Mouse (Mus musculus) MEL (cell line): ENCODE results near the gene Tnfaip2. TPM values are rescaled to one million over a fixed set of nuclear protein-coding genes. Genes with fewer than 3 reads are reported as not detected.

ENCODE experiments used
- DNase-seq: peaks from one replicate; pipeline ENCODE4 v3.0.0; 2011; ENCODE audit warnings: low read depth, low spot score
- H3K27ac ChIP-seq: 2 replicates; pipeline ENCODE4 v1.5.1; 2012; ENCODE audit warnings: low read depth, mild to moderate bottlenecking, control low read depth, low read length, moderate library complexity; ENCODE audit not compliant: control insufficient read depth
- H3K27me3 ChIP-seq, 2 experiments: fragments of 150-350 bp in 1 of 2; sonication (generic) in 1 of 2; 2 replicates each; pipeline ENCODE4 v1.6.1; 2012; ENCODE audit warnings: low read length in 2 of 2, mild to moderate bottlenecking in 2 of 2, improper control_type of control experiment in 1 of 2, moderate library complexity in 1 of 2; ENCODE audit not compliant: insufficient read depth in 2 of 2, control insufficient read depth in 1 of 2
- H3K36me3 ChIP-seq, 2 experiments: 2 replicates each; pipeline ENCODE4 v1.6.1; 2012 to 2014; ENCODE audit warnings: low read length in 2 of 2, improper control_type of control experiment in 1 of 2, inconsistent platforms in 1 of 2, mild to moderate bottlenecking in 1 of 2; ENCODE audit not compliant: insufficient read depth in 2 of 2, control insufficient read depth in 1 of 2
- H3K4me1 ChIP-seq, 2 experiments: fragments of 150-350 bp in 1 of 2; sonication (generic) in 1 of 2; 2 replicates each; pipeline ENCODE4 v1.6.1; 2012; ENCODE audit warnings: low read length in 2 of 2, improper control_type of control experiment in 1 of 2, mild to moderate bottlenecking in 1 of 2; ENCODE audit not compliant: insufficient read depth in 2 of 2, control insufficient read depth in 1 of 2
- H3K4me3 ChIP-seq, 2 experiments: fragments of 150-350 bp in 1 of 2; sonication (generic) in 1 of 2; 2 replicates each; pipeline ENCODE4 v1.5.1; 2012; ENCODE audit warnings: low read depth in 2 of 2, low read length in 2 of 2, mild to moderate bottlenecking in 2 of 2, moderate library complexity in 2 of 2, control low read depth in 1 of 2, improper control_type of control experiment in 1 of 2; ENCODE audit not compliant: control insufficient read depth in 1 of 2, insufficient read depth in 1 of 2
- H3K79me2 ChIP-seq: 2 replicates; pipeline ENCODE4 v1.6.1; 2012; ENCODE audit warnings: mild to moderate bottlenecking, low read length, moderate library complexity; ENCODE audit not compliant: control insufficient read depth, poor library complexity, insufficient read depth
- H3K9ac ChIP-seq: 2 replicates; pipeline ENCODE4 v1.6.1; 2012; ENCODE audit warnings: low read depth, mild to moderate bottlenecking, control low read depth, low read length, moderate library complexity; ENCODE audit not compliant: control insufficient read depth, poor library complexity, severe bottlenecking
- H3K9me3 ChIP-seq: fragments of 150-350 bp; sonication (generic); replicated peaks from 2 replicates; pipeline ENCODE4 v1.6.1; 2012; ENCODE audit warnings: mild to moderate bottlenecking, low read length, improper control_type of control experiment, moderate library complexity; ENCODE audit not compliant: insufficient read depth
- BHLHE40 ChIP-seq: IDR thresholded peaks from 2 replicates; pipeline ENCODE4 v1.6.1; 2012; ENCODE audit warnings: low read depth, mild to moderate bottlenecking, inconsistent platforms, low read length, improper control_type of control experiment, borderline replicate concordance
- CHD1 ChIP-seq: IDR thresholded peaks from 2 replicates; pipeline ENCODE4 v1.6.1; 2012; ENCODE audit warnings: low read depth, mild to moderate bottlenecking, inconsistent platforms, low read length, improper control_type of control experiment
- CHD2 ChIP-seq: IDR thresholded peaks from 2 replicates; pipeline ENCODE4 v1.6.1; 2011; ENCODE audit warnings: low read length, improper control_type of control experiment
- E2F4 ChIP-seq: IDR thresholded peaks from 2 replicates; pipeline ENCODE4 v1.6.1; 2011; ENCODE audit warnings: low read depth, low read length, improper control_type of control experiment, borderline replicate concordance
- EP300 ChIP-seq, 2 experiments: IDR thresholded peaks; 2 replicates each; pipeline ENCODE4 v1.6.1; 2011; ENCODE audit warnings: improper control_type of control experiment in 2 of 2, low read length in 2 of 2, low read depth in 1 of 2, mild to moderate bottlenecking in 1 of 2
- ETS1 ChIP-seq: IDR thresholded peaks from 2 replicates; pipeline ENCODE4 v1.6.1; 2012; ENCODE audit warnings: low read depth, mild to moderate bottlenecking, inconsistent platforms, low read length, improper control_type of control experiment, moderate library complexity
- GABPA ChIP-seq: IDR thresholded peaks from 2 replicates; pipeline ENCODE4 v1.6.1; 2012; ENCODE audit warnings: low read depth, mild to moderate bottlenecking, inconsistent platforms, low read length, improper control_type of control experiment, moderate library complexity
- HCFC1 ChIP-seq: IDR thresholded peaks from 2 replicates; pipeline ENCODE4 v1.6.1; 2012; ENCODE audit warnings: low read depth, mild to moderate bottlenecking, inconsistent platforms, low read length, improper control_type of control experiment, moderate library complexity
- JUND ChIP-seq: IDR thresholded peaks from 2 replicates; pipeline ENCODE4 v1.6.1; 2011; ENCODE audit warnings: low read depth, mild to moderate bottlenecking, improper control_type of control experiment, low read length
- KAT2A ChIP-seq: conservative IDR thresholded peaks from 2 replicates; pipeline ENCODE4 v1.6.1; 2012; ENCODE audit warnings: low read depth, low read length, improper control_type of control experiment, inconsistent platforms
- MAFK ChIP-seq: IDR thresholded peaks from 2 replicates; pipeline ENCODE4 v1.6.1; 2011; ENCODE audit warnings: low read depth, mild to moderate bottlenecking, low read length, improper control_type of control experiment, borderline replicate concordance
- MEF2A ChIP-seq: IDR thresholded peaks from 2 replicates; pipeline ENCODE4 v1.6.1; 2014; ENCODE audit warnings: low read depth, mild to moderate bottlenecking, inconsistent platforms, low read length, improper control_type of control experiment; ENCODE audit not compliant: poor library complexity, insufficient replicate concordance, severe bottlenecking; ENCODE audit errors: extremely low read depth
- MXI1 ChIP-seq: IDR thresholded peaks from 2 replicates; pipeline ENCODE4 v1.6.1; 2011; ENCODE audit warnings: mild to moderate bottlenecking, low read depth, low read length, improper control_type of control experiment
- MYB ChIP-seq: IDR thresholded peaks from 2 replicates; pipeline ENCODE4 v1.6.1; 2011; ENCODE audit warnings: mild to moderate bottlenecking, low read depth, low read length, improper control_type of control experiment
- MYC ChIP-seq: IDR thresholded peaks from 2 replicates; pipeline ENCODE4 v1.6.1; 2011; ENCODE audit warnings: low read depth, mild to moderate bottlenecking, low read length, improper control_type of control experiment, moderate library complexity
- NELFE ChIP-seq: IDR thresholded peaks from 2 replicates; pipeline ENCODE4 v1.6.1; 2011; ENCODE audit warnings: low read depth, low read length, improper control_type of control experiment
- POLR2AphosphoS2 ChIP-seq: IDR thresholded peaks from 2 replicates; pipeline ENCODE4 v1.6.1; 2011; ENCODE audit warnings: low read length, improper control_type of control experiment
- POLR2AphosphoS5 ChIP-seq: IDR thresholded peaks from 2 replicates; pipeline ENCODE4 v1.6.1; 2012; ENCODE audit warnings: low read depth, borderline replicate concordance, mild to moderate bottlenecking, inconsistent platforms, low read length, moderate library complexity, mixed read lengths
- RCOR1 ChIP-seq: IDR thresholded peaks from 2 replicates; pipeline ENCODE4 v1.6.1; 2012; ENCODE audit warnings: low read depth, mild to moderate bottlenecking, inconsistent platforms, low read length, improper control_type of control experiment
- TAL1 ChIP-seq: IDR thresholded peaks from 2 replicates; pipeline ENCODE4 v1.6.1; 2012; ENCODE audit warnings: mild to moderate bottlenecking, inconsistent platforms, low read length, moderate library complexity, mixed read lengths
- TBP ChIP-seq: IDR thresholded peaks from 2 replicates; pipeline ENCODE4 v1.8.0; 2011; ENCODE audit warnings: low read depth, low read length, improper control_type of control experiment
- TCF12 ChIP-seq: IDR thresholded peaks from 2 replicates; pipeline ENCODE4 v1.6.1; 2014; ENCODE audit warnings: low read depth, mild to moderate bottlenecking, inconsistent platforms, low read length, improper control_type of control experiment, moderate library complexity
- UBTF ChIP-seq: IDR thresholded peaks from 2 replicates; pipeline ENCODE4 v1.6.1; 2012; ENCODE audit warnings: low read depth, mild to moderate bottlenecking, inconsistent platforms, low read length, improper control_type of control experiment, moderate library complexity, borderline replicate concordance; ENCODE audit not compliant: insufficient read depth
- USF1 ChIP-seq: IDR thresholded peaks from 2 replicates; pipeline ENCODE4 v1.6.1; 2014; ENCODE audit warnings: low read depth, mild to moderate bottlenecking, inconsistent platforms, low read length, improper control_type of control experiment, moderate library complexity
- ZC3H11A ChIP-seq: IDR thresholded peaks from 2 replicates; pipeline ENCODE4 v1.6.1; 2012; ENCODE audit warnings: low read depth, mild to moderate bottlenecking, inconsistent platforms, low read length, improper control_type of control experiment
- ZMIZ1 ChIP-seq: IDR thresholded peaks from 2 replicates; pipeline ENCODE4 v1.6.1; 2012; ENCODE audit warnings: low read depth, mild to moderate bottlenecking, inconsistent platforms, low read length, improper control_type of control experiment, moderate library complexity
- ZNF384 ChIP-seq: IDR thresholded peaks from 2 replicates; pipeline ENCODE4 v1.6.1; 2012; ENCODE audit warnings: low read depth, mild to moderate bottlenecking, inconsistent platforms, low read length, improper control_type of control experiment
- polyA plus RNA-seq, 2 experiments: library from polyadenylated mRNA; stranded (reverse) in 1 of 2; unstranded in 1 of 2; fragments of >175 nt in 1 of 2; fragments of >200 nt in 1 of 2; gene quantifications; 2 replicates each; pipeline versions ENCODE4 v1.2.1 to v1.2.4; 2012; ENCODE audit warnings: low replicate concordance in 2 of 2, low read depth in 1 of 2; ENCODE audit not compliant: insufficient read length in 2 of 2, insufficient read depth in 1 of 2, missing spikeins in 1 of 2
- total RNA-seq: library from RNA; depleted of rRNA; stranded (reverse); fragments of 300-350 nt; gene quantifications from 2 replicates; pipeline ENCODE4 v1.2.3, GENCODE M21; 2012

The Tnfaip2 gene
- total and polyA plus RNA-seq, 3 experiments, result 51.4 to 77.2 (median 66.8) TPM

DNA sequence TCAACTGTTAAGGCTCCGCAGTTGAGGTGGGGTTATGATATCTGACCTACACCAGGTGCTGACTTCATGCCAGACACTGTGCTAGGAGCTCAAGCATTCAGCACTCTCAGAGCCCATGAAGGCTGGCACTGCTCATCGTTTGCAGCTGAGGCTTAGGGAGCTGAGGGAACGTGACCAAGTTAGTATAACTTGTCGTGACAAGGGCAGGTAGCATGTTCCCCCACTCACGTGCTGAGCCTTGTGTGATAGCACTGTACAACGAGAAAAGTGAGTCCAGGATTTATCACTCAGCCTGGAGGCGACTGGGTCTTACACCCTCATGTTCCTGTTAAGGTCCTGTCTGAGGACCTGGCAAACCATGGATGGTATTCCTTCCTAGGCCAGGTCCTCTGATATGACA is 9.3 kb downstream of the Tnfaip2 start:
- TF ChIP-seq ZC3H11A (no peak), NELFE (no peak), USF1 (no peak), KAT2A (no peak), TCF12 (no peak), ZMIZ1 (no peak), MYC (no peak), JUND (no peak), ZNF384 (no peak), POLR2AphosphoS5 (no peak), E2F4 (no peak), UBTF (no peak), HCFC1 (no peak), MYB (no peak), POLR2AphosphoS2 (no peak), MEF2A (no peak), CHD2 (no peak), GABPA (no peak), MAFK (no peak)
- no peaks in the 10 kb centered on the region for H3K9me3 ChIP-seq
- no peaks in the 10 kb centered on the region for H3K4me1 ChIP-seq
- H3K4me3 ChIP-seq, result no peak overlapping the region
- H3K9ac ChIP-seq, result no peak overlapping the region
- H3K36me3 ChIP-seq, result peaks cover 0 to 4% of the 10 kb centered on the region in 2 experiments; a peak in 1 of 4 replicates
- no peak for DNase-seq
- no peaks in the 10 kb centered on the region for H3K27me3 ChIP-seq
- H3K27ac ChIP-seq, result no peak overlapping the region
- no peaks in the 10 kb centered on the region for H3K79me2 ChIP-seq

DNA sequence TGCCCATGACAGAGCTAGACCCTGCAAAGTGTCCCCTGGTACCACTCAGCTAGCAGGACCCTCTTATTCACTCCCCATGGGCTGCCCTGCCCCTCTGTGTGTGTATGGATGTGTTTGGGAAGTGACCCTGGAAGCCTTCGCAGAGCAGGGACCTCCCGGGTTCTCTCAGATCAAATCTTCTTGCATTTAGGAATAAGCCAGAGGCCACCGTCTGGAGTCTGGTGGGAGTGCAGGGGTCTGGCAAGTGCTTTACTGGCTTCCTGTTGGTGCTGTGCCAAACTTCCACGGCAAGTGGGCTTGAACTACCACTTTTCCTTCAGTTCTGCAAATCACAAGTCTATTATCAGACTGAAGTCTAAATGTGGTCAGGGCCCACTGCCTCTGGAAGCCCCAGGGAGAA is 11.8 kb downstream of the Tnfaip2 start:
- Histone ChIP-seq H3K9me3 (no peaks in the 10 kb centered on the region), H3K9ac (no peak overlapping the region), H3K27ac (no peak overlapping the region), H3K79me2 (no peaks in the 10 kb centered on the region), H3K4me1 (no peaks in the 10 kb centered on the region), H3K4me3 (no peak overlapping the region), H3K36me3 (peaks cover 0 to 4% of the 10 kb centered on the region in 2 experiments; a peak in 1 of 4 replicates)
- DNase-seq, result peak; percentile 40
- TF ChIP-seq EP300 (IDR thresholded peaks at IDR 0.05; ENCODE audit: low read depth in 1 of 2, low read length in 2 of 2) (no peak), CHD1 (no peak), RCOR1 (no peak), TBP (no peak), TAL1 (no peak), MEF2A (no peak), UBTF (no peak), BHLHE40 (no peak), ETS1 (no peak), E2F4 (no peak), POLR2AphosphoS2 (no peak), MXI1 (no peak), NELFE (no peak)
- TF ChIP-seq, all 39 proteins: peak for 0
- no peaks in the 10 kb centered on the region for H3K27me3 ChIP-seq
